Mouse (Mus musculus): ENCODE data around the gene Gm5862. TPM values are rescaled to one million over a fixed set of nuclear protein-coding genes. Genes with fewer than 3 reads are reported as not detected.
"Not testable (repeated sequence)": the region's sequence is repeated elsewhere in the genome, so short reads cannot be mapped to it uniquely, and the experiment has no call there.

Gm5862 gene
- 0.13 TPM in 1 of 2 replicates, not detected in the other for polyA plus RNA-seq (2014; fragmentation: Nextera tagmentation; extraction: Ambion mirVana)

DNA sequence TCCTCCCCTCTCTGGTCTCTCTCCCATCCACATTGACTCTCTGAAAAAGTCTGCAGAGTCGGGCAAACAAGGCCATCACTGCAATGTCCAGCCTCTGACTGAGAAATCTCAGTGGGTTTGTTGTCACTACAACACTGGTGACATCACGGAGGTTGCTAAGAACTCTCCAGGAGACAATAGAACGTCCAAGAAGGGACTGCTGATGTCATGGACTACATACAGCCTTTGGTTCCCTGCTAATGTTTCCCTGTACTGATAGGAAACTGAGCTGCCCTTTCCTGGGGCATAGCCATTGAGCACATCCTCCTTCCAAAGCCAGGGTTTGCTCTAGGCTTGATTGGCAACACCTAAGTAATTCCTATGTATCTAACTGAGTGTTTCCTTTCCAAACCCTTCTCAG, at the start of gene Gm5862:
Gene Gm5862 (minus strand): TSS at position 101 of the 400 bp plus-strand sequence.
- not testable (repeated sequence) for H3K9me3 ChIP-seq (ENCODE audit: low read depth, low read length); H3K27ac ChIP-seq (ENCODE audit: low read depth); H3K4me2 ChIP-seq; H3K27me3 ChIP-seq (ENCODE audit: insufficient read depth, low read length); DNase-seq; H3K9ac ChIP-seq; H3K36me3 ChIP-seq (ENCODE audit: insufficient read depth); H3K4me1 ChIP-seq (ENCODE audit: insufficient read depth); ATAC-seq (ENCODE audit: insufficient read depth); H3K4me3 ChIP-seq (ENCODE audit: low read depth, low read length)
- no CpG with 5 or more reads among the region's 3 CpGs for WGBS

DNA sequence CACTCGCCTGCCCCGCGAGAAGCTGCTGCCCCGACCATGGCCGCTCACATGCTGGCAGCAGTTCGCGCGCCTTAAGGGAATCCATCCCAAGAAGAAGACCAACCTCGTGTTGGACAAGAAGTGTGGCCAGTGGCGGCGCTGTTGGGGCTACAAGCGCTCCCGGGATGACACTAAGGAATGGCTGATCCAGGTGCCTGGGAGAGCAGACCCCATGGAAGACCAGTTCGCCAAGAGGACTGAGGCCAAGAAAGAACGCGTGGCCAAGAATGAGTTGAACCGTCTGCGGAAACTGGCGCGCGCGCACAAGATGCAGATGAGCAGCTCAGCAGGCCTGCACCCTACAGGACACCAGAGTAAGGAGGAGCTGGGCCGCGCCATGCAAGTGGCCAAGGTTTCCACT, 48.0 kb upstream of the Gm5862 start:
- H3K36me3 ChIP-seq (ENCODE audit: insufficient read depth), result no peaks in the 10 kb centered on the region
- 83% methylated on average over 24 of the region's 24 CpGs for WGBS
- ATAC-seq (ENCODE audit: insufficient read depth), result no peak

DNA sequence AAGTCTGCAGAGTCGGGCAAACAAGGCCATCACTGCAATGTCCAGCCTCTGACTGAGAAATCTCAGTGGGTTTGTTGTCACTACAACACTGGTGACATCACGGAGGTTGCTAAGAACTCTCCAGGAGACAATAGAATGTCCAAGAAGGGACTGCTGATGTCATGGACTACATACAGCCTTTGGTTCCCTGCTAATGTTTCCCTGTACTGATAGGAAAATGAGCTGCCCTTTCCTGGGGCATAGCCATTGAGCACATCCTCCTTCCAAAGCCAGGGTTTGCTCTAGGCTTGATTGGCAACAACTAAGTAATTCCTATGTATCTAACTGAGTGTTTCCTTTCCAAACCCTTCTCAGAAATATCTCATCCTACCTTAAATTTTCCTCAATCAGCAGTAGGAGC, 35.8 kb upstream of the Gm5862 start, which contains the start of gene Gm7347:
Gene Gm7347 (minus strand): TSS at position 101 of the 400 bp plus-strand sequence.
- not testable (repeated sequence) for H3K27me3 ChIP-seq (ENCODE audit: insufficient read depth, low read length); H3K36me3 ChIP-seq (ENCODE audit: insufficient read depth); DNase-seq; H3K9me3 ChIP-seq (ENCODE audit: low read depth, low read length); H3K4me3 ChIP-seq (ENCODE audit: low read depth, low read length); H3K4me2 ChIP-seq; H3K4me1 ChIP-seq (ENCODE audit: insufficient read depth); ATAC-seq (ENCODE audit: insufficient read depth); H3K9ac ChIP-seq; H3K27ac ChIP-seq (ENCODE audit: low read depth)
- WGBS, result no CpG with 5 or more reads among the region's 2 CpGs

More for the DNA sequence above, 48.0 kb upstream of the Gm5862 start:
- Histone ChIP-seq H3K4me3 (ENCODE audit: low read depth, low read length) (no peak overlapping the region), H3K27me3 (ENCODE audit: insufficient read depth, low read length) (no peaks in the 10 kb centered on the region), H3K9me3 (ENCODE audit: low read depth, low read length) (no peaks in the 10 kb centered on the region), H3K4me2 (no peak overlapping the region), H3K4me1 (ENCODE audit: insufficient read depth) (no peaks in the 10 kb centered on the region), H3K9ac (no peak overlapping the region), H3K27ac (ENCODE audit: low read depth) (no peak overlapping the region)
- TF ChIP-seq CTCF (IDR thresholded peaks at IDR 0.05; ENCODE audit: low read depth), result no peak
- DNase-seq, result no peak

DNA sequence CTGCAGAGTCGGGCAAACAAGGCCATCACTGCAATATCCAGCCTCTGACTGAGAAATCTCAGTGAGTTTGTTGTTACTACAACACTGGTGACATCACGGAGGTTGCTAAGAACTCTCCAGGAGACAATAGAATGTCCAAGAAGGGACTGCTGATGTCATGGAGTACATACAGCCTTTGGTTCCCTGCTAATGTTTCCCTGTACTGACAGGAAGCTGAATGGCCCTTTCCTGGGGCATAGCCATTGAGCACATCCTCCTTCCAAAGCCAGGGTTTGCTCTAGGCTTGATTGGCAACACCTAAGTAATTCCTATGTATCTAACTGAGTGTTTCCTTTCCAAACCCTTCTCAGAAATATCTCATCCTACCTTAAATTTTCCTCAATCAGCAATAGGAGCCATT, 16.7 kb upstream of the Gm5862 start, which contains the start of gene Speer4a:
Gene Speer4a (minus strand): TSS at position 101 of the 400 bp plus-strand sequence.
- not testable (repeated sequence) for H3K4me3 ChIP-seq (ENCODE audit: low read depth, low read length); H3K9ac ChIP-seq; H3K4me2 ChIP-seq; H3K4me1 ChIP-seq (ENCODE audit: insufficient read depth); H3K36me3 ChIP-seq (ENCODE audit: insufficient read depth); H3K27me3 ChIP-seq (ENCODE audit: insufficient read depth, low read length); H3K9me3 ChIP-seq (ENCODE audit: low read depth, low read length); ATAC-seq (ENCODE audit: insufficient read depth); DNase-seq; H3K27ac ChIP-seq (ENCODE audit: low read depth)
- WGBS, result 65% methylated on average over 2 of the region's 2 CpGs

DNA sequence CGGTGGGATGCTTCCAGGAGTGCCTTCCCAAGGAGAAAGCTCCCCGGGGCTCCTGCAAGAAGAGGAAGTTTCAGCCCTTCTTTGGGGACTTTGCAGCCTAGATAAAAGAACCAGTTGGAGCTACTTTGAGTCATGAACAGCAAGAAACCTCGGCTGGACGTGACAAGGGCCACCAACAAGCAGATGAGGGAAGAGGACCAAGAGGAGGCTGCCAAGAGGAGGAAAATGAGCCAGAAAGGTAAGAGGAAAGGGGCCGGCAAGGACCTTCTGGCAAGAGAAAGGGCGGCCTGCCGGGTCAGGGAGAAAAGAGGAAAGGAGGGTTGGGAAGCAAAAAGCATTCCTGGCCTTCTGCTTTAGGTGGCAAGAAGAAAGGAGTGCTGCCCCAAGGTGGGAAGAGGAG, 15.0 kb downstream of the Gm5862 start:
- H3K27ac ChIP-seq (ENCODE audit: low read depth); H3K4me3 ChIP-seq (ENCODE audit: low read depth, low read length); H3K9ac ChIP-seq; ATAC-seq (ENCODE audit: insufficient read depth); H3K4me1 ChIP-seq (ENCODE audit: insufficient read depth); H3K4me2 ChIP-seq; H3K27me3 ChIP-seq (ENCODE audit: insufficient read depth, low read length); DNase-seq; H3K36me3 ChIP-seq (ENCODE audit: insufficient read depth); H3K9me3 ChIP-seq (ENCODE audit: low read depth, low read length): not testable (repeated sequence)
- WGBS, result 51% methylated on average over 6 of the region's 7 CpGs

DNA sequence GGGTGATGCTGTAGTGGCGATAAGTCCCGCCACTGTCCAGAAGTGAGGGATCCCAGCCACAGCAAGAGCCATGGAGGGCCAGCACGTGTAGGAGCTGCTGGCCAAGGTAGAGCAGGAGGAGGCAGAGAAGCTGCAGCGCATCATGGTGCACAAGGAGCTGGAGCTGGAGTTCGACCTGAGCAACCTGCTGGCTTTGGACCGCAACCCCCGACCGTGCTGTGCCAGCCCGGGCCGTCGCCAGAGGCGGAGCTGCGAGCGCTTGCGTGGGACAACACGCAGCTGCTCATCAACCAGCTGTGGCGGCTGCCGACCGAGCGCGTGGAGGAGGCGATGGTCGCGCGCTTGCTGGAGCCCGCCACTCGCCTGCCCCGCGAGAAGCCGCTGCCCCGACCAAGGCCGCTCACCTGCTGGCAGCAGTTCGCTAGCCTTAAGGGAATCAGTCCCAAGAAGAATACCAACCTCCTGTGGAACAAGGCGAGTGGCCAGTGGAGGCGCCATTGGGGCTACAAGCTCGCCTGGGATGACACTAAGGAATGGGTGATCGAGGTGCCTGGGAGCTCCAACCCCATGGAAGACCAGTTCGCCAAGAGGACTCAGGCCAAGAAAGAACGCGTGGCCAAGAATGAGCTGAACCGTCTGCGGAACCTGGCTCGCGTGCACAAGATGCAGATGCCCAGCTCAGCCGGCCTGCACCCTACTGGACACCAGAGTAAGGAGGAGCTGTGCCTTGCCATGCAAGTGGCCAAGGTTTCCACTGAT, 15.6 kb downstream of the Gm5862 start:
- H3K27me3 ChIP-seq (ENCODE audit: insufficient read depth, low read length); H3K9me3 ChIP-seq (ENCODE audit: low read depth, low read length); H3K27ac ChIP-seq (ENCODE audit: low read depth); H3K4me1 ChIP-seq (ENCODE audit: insufficient read depth); H3K36me3 ChIP-seq (ENCODE audit: insufficient read depth); H3K9ac ChIP-seq: not testable (repeated sequence)
- Histone ChIP-seq H3K4me2 (peak overlapping the region; percentile 53), H3K4me3 (ENCODE audit: low read depth, low read length) (peak overlapping the region; percentile 32)
- ATAC-seq (ENCODE audit: insufficient read depth), result peak; percentile 82
- 14% methylated on average over 43 of the region's 45 CpGs for WGBS
- DNase-seq, result peak; percentile 22

DNA sequence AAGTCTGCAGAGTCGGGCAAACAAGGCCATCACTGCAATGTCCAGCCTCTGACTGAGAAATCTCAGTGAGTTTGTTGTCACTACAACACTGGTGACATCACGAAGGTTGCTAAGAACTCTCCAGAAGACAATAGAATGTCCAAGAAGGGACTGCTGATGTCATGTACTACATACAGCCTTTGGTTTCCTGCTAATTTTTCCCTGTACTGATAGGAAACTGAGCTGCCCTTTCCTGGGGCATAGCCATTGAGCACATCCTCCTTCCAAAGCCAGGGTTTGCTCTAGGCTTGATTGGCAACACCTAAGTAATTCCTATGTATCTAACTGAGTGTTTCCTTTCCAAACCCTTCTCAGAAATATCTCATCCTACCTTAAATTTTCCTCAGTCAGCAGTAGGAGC, 18.0 kb downstream of the Gm5862 start, which contains the start of gene Gm1979:
Gene Gm1979 (minus strand): TSS at position 101 of the 400 bp plus-strand sequence.
- not testable (repeated sequence) for H3K4me3 ChIP-seq (ENCODE audit: low read depth, low read length); H3K4me1 ChIP-seq (ENCODE audit: insufficient read depth); H3K4me2 ChIP-seq; H3K27me3 ChIP-seq (ENCODE audit: insufficient read depth, low read length); H3K27ac ChIP-seq (ENCODE audit: low read depth); ATAC-seq (ENCODE audit: insufficient read depth); H3K36me3 ChIP-seq (ENCODE audit: insufficient read depth); H3K9me3 ChIP-seq (ENCODE audit: low read depth, low read length); DNase-seq; H3K9ac ChIP-seq
- 92% methylated on average over 1 of the region's 2 CpGs for WGBS

DNA sequence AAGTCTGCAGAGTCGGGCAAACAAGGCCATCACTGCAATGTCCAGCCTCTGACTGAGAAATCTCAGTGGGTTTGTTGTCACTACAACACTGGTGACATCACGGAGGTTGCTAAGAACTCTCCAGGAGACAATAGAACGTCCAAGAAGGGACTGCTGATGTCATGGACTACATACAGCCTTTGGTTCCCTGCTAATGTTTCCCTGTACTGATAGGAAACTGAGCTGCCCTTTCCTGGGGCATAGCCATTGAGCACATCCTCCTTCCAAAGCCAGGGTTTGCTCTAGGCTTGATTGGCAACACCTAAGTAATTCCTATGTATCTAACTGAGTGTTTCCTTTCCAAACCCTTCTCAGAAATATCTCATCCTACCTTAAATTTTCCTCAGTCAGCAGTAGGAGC, 34.2 kb downstream of the Gm5862 start, which contains the start of gene Gm21698:
Gene Gm21698 (minus strand): TSS at position 101 of the 400 bp plus-strand sequence.
- H3K9ac ChIP-seq; H3K4me2 ChIP-seq; ATAC-seq (ENCODE audit: insufficient read depth); H3K36me3 ChIP-seq (ENCODE audit: insufficient read depth); H3K27me3 ChIP-seq (ENCODE audit: insufficient read depth, low read length); H3K4me1 ChIP-seq (ENCODE audit: insufficient read depth); H3K27ac ChIP-seq (ENCODE audit: low read depth); DNase-seq; H3K9me3 ChIP-seq (ENCODE audit: low read depth, low read length); H3K4me3 ChIP-seq (ENCODE audit: low read depth, low read length): not testable (repeated sequence)
- whole genome bisulfite sequencing, result no CpG with 5 or more reads among the region's 3 CpGs

DNA sequence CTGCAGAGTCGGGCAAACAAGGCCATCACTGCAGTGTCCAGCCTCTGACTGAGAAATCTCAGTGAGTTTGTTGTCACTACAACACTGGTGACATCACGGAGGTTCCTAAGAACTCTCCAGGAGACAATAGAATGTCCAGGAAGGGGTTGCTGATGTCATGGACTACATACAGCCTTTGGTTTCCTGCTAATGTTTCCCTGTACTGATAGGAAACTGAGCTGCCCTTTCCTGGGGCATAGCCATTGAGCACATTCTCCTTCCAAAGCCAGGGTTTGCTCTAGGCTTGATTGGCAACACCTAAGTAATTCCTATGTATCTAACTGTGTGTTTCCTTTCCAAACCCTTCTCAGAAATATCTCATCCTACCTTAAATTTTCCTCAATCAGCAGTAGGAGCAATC, 50.2 kb downstream of the Gm5862 start, which contains the start of gene Gm21680:
Gene Gm21680 (minus strand): TSS at position 101 of the 400 bp plus-strand sequence.
- not testable (repeated sequence) for H3K27me3 ChIP-seq (ENCODE audit: insufficient read depth, low read length); H3K9me3 ChIP-seq (ENCODE audit: low read depth, low read length); H3K4me1 ChIP-seq (ENCODE audit: insufficient read depth); DNase-seq; H3K4me2 ChIP-seq; H3K4me3 ChIP-seq (ENCODE audit: low read depth, low read length); H3K36me3 ChIP-seq (ENCODE audit: insufficient read depth); H3K27ac ChIP-seq (ENCODE audit: low read depth); ATAC-seq (ENCODE audit: insufficient read depth); H3K9ac ChIP-seq
- WGBS, result no CpG with 5 or more reads among the region's 2 CpGs
